Mouse (Mus musculus) heart, postnatal 36 days (tissue): ENCODE data around the gene Cxcl17. TPM values are rescaled to one million over a fixed set of nuclear protein-coding genes. Genes with fewer than 3 reads are reported as not detected.
A peak's percentile ranks its signal among the peaks of the same experiment; 100 is the strongest.

ENCODE experiments used
- DNase-seq, 2 experiments: peaks; one replicate each; pipeline ENCODE4 v3.0.0; 2021 to 2022
- intact Hi-C: fragments of 180-260 bp; cut with DNase I; formaldehyde crosslinking; loops from one replicate; pipeline ENCODE4 v1.15.1; 2025
- total RNA-seq, 2 experiments: library from RNA; stranded (reverse); gene quantifications; 2 replicates each; pipeline ENCODE4 v1.2.3; 2021

The Cxcl17 gene
- total RNA-seq, 2 experiments from 2014 or later: not detected

- DNase-seq: no peak
- intact Hi-C loops: loop anchor here (5.0 kb wide), 1 partner anchor 61 kb away; the partner anchor contains the start of gene Megf8
Observed at GRCm38 (mm10) chr7:25378181-25379100, 34.2 kb downstream of the Cxcl17 start.

GRCm38 (mm10) chr7:25377100-25377700, 35.5 kb downstream of the Cxcl17 start:
- DNase-seq: no peak
- intact Hi-C loops: loop anchor here (5.0 kb wide), 1 partner anchor 60 kb away; the partner anchor contains the start of gene Megf8

- DNase-seq: peak; percentile 86 to 91
- intact Hi-C loops: loop anchor here (5.0 kb wide), 1 partner anchor 59 kb away; the partner anchor contains the start of gene Megf8
Observed at GRCm38 (mm10) chr7:25376556-25376955, 36.1 kb downstream of the Cxcl17 start.

GRCm38 (mm10) chr7:25372441-25372840, 40.2 kb downstream of the Cxcl17 start:
- intact Hi-C loops: no loop called here
- DNase-seq: no peak

GRCm38 (mm10) chr7:25369058-25369749, 43.5 kb downstream of the Cxcl17 start, which contains the start of gene Cnfn:
Cnfn (minus strand) TSS chr7:25369724.
- intact Hi-C loops: loop anchor here (2.0 kb wide), 1 partner anchor 32 kb away; no protein-coding TSS in a partner anchor
- no peak for DNase-seq

- DNase-seq: no peak
- intact Hi-C loops: loop anchor here (2.0 kb wide), 1 partner anchor 32 kb away; no protein-coding TSS in a partner anchor
Observed at GRCm38 (mm10) chr7:25368333-25368732, 44.4 kb downstream of the Cxcl17 start.

- DNase-seq: no peak
- intact Hi-C loops: loop anchor here (2.0 kb wide), 1 partner anchor 33 kb away; no protein-coding TSS in a partner anchor
Observed at GRCm38 (mm10) chr7:25367632-25368293, 44.9 kb downstream of the Cxcl17 start.

GRCm38 (mm10) chr7:25365937-25366625, 46.6 kb downstream of the Cxcl17 start:
- no peak for DNase-seq
- intact Hi-C loops: no loop called here

- intact Hi-C loops: no loop called here
Observed at GRCm38 (mm10) chr7:25363632-25364031, 49.1 kb downstream of the Cxcl17 start.

GRCm38 (mm10) chr7:25363151-25363550, 49.5 kb downstream of the Cxcl17 start:
- DNase-seq: no peak
- intact Hi-C loops: no loop called here

More at GRCm38 (mm10) chr7:25363632-25364031, 49.1 kb downstream of the Cxcl17 start:
- DNase-seq: no peak

- intact Hi-C loops: no loop called here
- no peak for DNase-seq
Observed at GRCm38 (mm10) chr7:25358721-25359206, 53.9 kb downstream of the Cxcl17 start.

Other genes with a start within 250 kb of the Cxcl17 start
- under 1 TPM; 0.53 to 0.68 TPM for gene Pou2f2, start 233.2 kb downstream of the Cxcl17 start, total RNA-seq
- 10 to 100 TPM; 17.3 to 22.2 TPM for gene Dedd2, start 192.3 kb downstream of the Cxcl17 start, total RNA-seq
- 1 to 10 TPM; 8.9 to 10.0 TPM for gene Zfp526, start 191.5 kb downstream of the Cxcl17 start, total RNA-seq
- 10 to 100 TPM; 67.5 to 69.2 TPM for gene Gsk3a, start 175.0 kb downstream of the Cxcl17 start, total RNA-seq
- 10 to 100 TPM; 22.3 to 26.2 TPM for gene Erf, start 162.1 kb downstream of the Cxcl17 start, total RNA-seq
- 10 to 100 TPM; 63.7 to 68.7 TPM for gene Cic, start 145.2 kb downstream of the Cxcl17 start, total RNA-seq
- 1 to 10 TPM; 3.7 to 5.1 TPM for gene Pafah1b3, start 114.9 kb downstream of the Cxcl17 start, total RNA-seq
- gene Prr19, start 111.5 kb downstream of the Cxcl17 start, total RNA-seq: not detected
- not detected for gene Tmem145, start 106.8 kb downstream of the Cxcl17 start, total RNA-seq
- gene Megf8, start 95.7 kb downstream of the Cxcl17 start, total RNA-seq: 10 to 100 TPM; 30.4 to 31.1 TPM
- not detected for gene Cnfn, start 43.2 kb downstream of the Cxcl17 start, total RNA-seq
- gene Lipe, start 14.2 kb downstream of the Cxcl17 start, total RNA-seq: 10 to 100 TPM; 53.3 to 57.8 TPM
- 10 to 100 TPM; 12.0 to 15.8 TPM for gene Ceacam1, start 64.7 kb upstream of the Cxcl17 start, total RNA-seq
- gene Ceacam2, start 127.0 kb upstream of the Cxcl17 start, total RNA-seq: 1 to 10 TPM; 1.4 to 2.1 TPM
- under 1 TPM; 0.30 to 0.56 TPM for gene Erich4, start 203.0 kb upstream of the Cxcl17 start, total RNA-seq
- gene Dmac2, start 206.5 kb upstream of the Cxcl17 start, total RNA-seq: 10 to 100 TPM; 55.2 to 59.1 TPM
- 1 to 10 TPM; 2.6 to 4.6 TPM for gene B3gnt8, start 213.8 kb upstream of the Cxcl17 start, total RNA-seq
- gene Bckdha, start 246.1 kb upstream of the Cxcl17 start, total RNA-seq: 100 to 1,000 TPM; 237 to 254 TPM
- 10 to 100 TPM; 16.0 to 18.9 TPM for gene Exosc5, start 246.3 kb upstream of the Cxcl17 start, total RNA-seq